Mouse (Mus musculus) urinary bladder, postnatal 25 days (tissue): ENCODE measurements at regions not wholly inside any gene's neighbourhood (a gene's known extent, or its start where the extent isn't known, plus 50 kb on each side); places are given as distances from the start of the nearest gene placed in this dataset.

Experiments
- DNase-seq: peaks from one replicate; pipeline ENCODE4 v3.0.0; 2022; ENCODE audit warnings: low spot score

DNA sequence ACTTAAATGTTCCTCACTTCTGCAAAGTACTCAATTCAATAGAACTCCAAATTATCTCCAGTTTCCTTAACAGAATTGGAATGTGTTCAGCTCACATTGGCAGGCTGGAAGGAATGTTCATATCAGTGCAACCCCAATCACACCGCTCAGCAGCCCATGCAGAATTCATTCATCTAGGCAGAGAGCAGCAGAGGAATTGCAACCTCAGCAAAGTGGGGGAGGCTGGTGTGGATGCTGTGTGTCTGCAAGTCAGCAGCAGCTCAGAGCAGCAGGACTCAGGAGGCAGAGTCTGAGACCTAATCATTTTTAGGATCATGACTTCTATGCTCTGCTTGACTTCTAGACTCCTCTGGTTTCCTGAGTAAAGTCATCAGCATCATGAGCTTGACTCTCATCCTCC, 100.7 kb upstream of the Chrna7 start:
- no peak for DNase-seq

DNA sequence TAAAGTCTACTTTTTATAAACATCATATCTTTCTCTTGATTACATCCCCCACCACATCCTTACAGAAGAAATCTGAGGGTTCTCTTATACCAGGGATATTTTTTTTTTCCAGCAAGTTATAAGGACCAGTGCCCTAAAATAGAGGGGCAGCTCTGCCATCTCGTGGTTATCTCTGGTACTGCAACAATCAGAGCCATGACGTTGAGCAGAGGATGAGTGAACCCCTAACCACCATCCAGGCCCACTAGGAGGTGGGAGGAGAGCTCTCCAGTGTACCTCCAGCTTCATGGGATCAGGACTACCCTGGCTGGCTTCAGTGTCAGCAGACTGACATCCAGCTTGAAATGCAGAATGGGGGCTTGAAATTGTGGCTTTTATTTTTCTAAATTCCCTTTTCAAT, 107.2 kb upstream of the Chrna7 start:
- peak; percentile 29 for DNase-seq

DNA sequence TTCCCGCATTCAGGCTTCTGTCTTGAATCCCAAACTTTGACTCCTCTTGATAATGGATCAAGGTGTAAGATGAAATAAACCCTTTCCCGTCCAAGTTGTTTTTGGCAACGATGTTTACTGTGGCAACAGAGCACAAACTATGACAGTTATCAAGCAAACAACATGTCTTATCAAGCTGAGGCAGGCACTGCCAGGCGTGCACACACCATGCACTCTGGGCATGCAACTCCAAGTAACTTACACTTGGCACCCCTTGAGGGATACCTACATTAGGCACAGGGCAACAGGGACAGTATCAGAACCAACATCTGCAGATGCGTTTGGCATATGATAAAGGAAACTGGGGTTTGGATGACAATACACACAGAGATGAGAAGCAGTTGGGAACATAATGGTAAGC, 108.8 kb upstream of the Chrna7 start:
- DNase-seq: no peak

DNA sequence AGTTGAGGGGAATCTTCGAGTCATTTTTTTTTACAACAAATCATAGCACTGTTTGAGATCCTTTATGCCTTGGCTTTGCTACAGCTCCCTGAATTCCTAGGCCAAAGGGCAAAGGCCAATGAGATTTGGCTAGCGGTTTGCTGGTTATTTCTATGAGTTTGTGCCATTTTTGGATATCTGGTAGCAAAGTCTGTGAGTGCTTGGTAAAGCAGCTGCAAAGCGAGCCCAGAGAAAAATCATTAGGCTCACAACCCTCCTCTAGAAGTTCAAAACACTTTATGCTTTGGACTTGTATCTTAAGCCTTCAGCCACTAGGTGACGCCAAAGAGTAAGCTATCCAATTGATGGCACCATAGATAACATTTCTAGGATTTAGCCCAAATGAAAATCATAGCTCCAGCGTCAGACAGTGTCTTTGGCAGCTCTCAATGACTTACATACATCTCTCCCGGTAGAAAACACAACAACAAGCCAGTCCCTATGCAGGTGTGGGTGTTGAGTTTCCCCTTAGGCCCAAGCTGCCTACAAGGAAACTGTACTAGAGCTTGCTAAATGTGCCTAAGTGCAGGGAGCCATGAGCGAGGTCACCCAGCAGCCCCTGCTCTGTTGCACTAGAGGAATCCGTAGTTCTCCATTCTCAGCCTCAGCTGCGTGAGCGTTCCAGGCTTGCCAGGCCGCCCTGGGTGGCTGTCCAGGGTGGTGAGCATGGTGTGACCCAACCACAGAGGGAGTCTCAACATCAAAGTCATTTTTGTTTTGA, 109.8 kb upstream of the Chrna7 start:
- peak; percentile 19 for DNase-seq

DNA sequence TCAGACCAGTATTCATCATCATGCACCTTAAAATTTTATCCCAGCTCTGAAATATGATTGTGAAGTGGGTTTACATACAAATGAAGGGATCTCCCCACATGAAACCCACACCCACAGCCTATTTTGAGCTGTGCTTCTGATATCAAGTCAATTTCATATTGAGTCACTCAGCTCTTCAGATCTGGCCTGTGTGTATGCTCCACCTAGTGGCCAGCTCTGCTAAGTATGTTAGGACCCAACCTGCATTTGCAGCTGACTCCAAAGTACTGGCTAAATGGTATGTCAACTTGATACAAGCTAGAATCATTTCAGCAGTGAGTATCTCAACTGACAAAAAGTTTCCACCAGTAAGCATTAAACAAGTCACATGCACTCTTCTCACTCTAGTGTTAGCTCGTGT, 109.4 kb upstream of the Otud7a start:
- no peak for DNase-seq

DNA sequence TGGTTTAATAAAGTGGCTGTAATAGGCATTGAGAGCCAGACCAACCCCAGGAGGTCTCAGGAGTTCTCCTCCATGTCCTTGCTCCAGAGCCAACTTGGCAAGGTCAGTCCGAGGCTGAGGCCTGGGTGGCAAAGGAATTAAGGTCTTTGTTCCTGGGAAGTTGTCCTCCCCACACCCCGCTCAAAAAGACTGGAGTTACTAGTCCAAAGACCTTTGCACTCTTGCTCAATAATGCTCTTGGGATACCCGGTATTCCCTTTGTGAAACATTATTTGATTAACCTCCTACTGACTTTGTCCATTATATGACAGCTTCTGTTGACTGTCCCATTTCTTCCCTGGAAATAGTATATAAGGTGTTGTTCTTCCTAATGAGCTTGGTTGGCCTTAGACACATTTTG, 108.5 kb upstream of the Otud7a start:
- no peak for DNase-seq

DNA sequence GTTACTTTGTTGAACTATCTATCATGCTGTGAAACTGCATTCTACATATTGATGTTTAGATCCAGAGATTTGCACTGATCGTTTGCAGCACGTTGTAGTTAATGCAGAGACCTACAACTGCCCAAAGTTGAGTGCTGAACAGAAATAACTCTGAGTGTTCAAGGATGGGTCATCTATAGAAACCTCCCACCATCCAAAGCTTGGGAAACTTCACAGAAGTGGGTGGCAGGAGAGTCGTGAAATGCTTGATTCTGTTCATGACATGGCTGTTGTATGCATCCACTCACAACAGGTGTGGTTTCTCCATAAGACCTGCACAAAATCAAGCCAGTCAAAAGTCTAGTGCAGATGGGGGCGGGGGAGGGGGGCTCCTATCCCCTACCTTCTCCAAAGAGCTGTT, 102.8 kb upstream of the Otud7a start:
- DNase-seq: no peak

DNA sequence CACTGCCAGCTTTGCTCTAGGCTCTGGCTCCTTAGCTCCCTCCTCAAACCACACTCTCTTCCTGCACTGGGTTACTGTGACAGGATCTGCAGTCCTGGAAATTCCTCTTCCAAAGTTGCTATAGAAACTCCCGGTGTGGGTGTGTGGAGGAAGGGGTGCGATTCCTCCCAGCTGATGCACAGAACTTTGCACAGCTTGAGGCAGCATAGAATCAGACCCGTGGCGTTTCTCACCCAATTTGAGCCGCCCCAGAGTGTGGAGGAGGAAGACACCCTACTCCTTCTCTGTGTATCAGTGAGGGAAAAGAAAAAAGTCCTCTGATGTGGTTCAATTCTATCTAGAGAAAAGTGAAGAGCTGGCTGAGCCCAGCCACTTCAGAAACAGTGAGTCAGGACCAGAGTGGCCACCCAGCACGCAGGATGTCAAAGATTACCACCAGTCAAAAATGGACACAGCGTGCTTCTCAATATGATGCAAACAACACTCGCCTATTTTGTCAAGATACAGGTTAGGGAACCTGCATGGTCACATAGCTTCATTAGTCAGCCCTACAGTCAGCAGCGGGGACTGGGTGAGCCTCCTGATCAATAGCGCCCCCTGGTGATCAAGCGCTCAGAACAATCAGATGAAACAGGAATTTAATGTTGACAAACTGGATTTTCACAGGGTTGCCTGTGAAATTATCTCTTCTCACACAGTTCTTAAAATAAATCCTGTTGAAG, 98.7 kb upstream of the Otud7a start:
- peak; percentile 44 for DNase-seq

DNA sequence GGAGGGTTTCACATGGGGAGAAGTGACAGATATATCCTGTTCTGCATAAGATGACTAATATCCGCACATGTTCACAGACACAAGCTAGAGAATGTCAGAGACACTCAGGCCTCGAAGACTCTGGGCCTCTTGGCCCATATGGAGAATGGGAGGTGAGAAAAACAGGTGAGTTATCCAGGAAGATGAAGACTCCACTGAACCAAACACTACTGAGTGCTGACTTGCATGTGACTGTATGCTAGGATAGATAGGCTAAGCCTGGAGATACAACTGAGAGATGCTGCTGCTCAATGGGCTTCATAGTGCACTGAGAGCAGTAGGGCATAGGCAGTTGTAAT, 98.2 kb upstream of the Otud7a start:
- DNase-seq: no peak
